Mouse (Mus musculus): ENCODE data around the gene Gm5935. TPM values are rescaled to one million over a fixed set of nuclear protein-coding genes. Genes with fewer than 3 reads are reported as not detected.
"Not testable (repeated sequence)": the region's sequence is repeated elsewhere in the genome, so short reads cannot be mapped to it uniquely, and the experiment has no call there.

Gm5935 gene
- not detected in 2 replicates for polyA plus RNA-seq (2015; fragmentation: Nextera tagmentation; extraction: Ambion mirVana)

- WGBS, result 80% methylated on average over 5 of the region's 5 CpGs
- H3K27ac ChIP-seq (ENCODE audit: low read length); ATAC-seq (ENCODE audit: insufficient read depth, low FRiP score); H3K4me2 ChIP-seq (ENCODE audit: low read depth, low read length); H3K9ac ChIP-seq (ENCODE audit: low read length); H3K27me3 ChIP-seq (ENCODE audit: control insufficient read depth, insufficient read depth, low read length); H3K9me3 ChIP-seq (replicated peaks; ENCODE audit: control insufficient read depth, low read length); H3K4me1 ChIP-seq (ENCODE audit: control insufficient read depth, insufficient read depth, low read length); H3K4me3 ChIP-seq (replicated peaks; ENCODE audit: low read length); H3K36me3 ChIP-seq (ENCODE audit: control insufficient read depth, insufficient read depth, low read length): not testable (repeated sequence)
These were observed at the start of gene Gm5935 for GRCm38 (mm10) chrX:24775064-24775463. Gene Gm5935, minus strand, starts transcription at chrX:24775164.

Other genes with a start within 250 kb of the Gm5935 start
- not detected in 2 replicates for gene Gm4297, start 200.3 kb downstream of the Gm5935 start, polyA plus RNA-seq (2015; fragmentation: Nextera tagmentation; extraction: Ambion mirVana)